Mouse (Mus musculus) MEL (cell line): ENCODE measurements around the gene Med24. TPM values are rescaled to one million over a fixed set of nuclear protein-coding genes. Genes with fewer than 3 reads are reported as not detected.

Source experiments
- DNase-seq: peaks from one replicate; pipeline ENCODE4 v3.0.0; 2011; ENCODE audit warnings: low read depth, low spot score
- H3K27ac ChIP-seq: 2 replicates; pipeline ENCODE4 v1.5.1; 2012; ENCODE audit warnings: low read depth, mild to moderate bottlenecking, control low read depth, low read length, moderate library complexity; ENCODE audit not compliant: control insufficient read depth
- H3K27me3 ChIP-seq, 2 experiments: fragments of 150-350 bp in 1 of 2; sonication (generic) in 1 of 2; 2 replicates each; pipeline ENCODE4 v1.6.1; 2012; ENCODE audit warnings: low read length in 2 of 2, mild to moderate bottlenecking in 2 of 2, improper control_type of control experiment in 1 of 2, moderate library complexity in 1 of 2; ENCODE audit not compliant: insufficient read depth in 2 of 2, control insufficient read depth in 1 of 2
- H3K36me3 ChIP-seq, 2 experiments: 2 replicates each; pipeline ENCODE4 v1.6.1; 2012 to 2014; ENCODE audit warnings: low read length in 2 of 2, improper control_type of control experiment in 1 of 2, inconsistent platforms in 1 of 2, mild to moderate bottlenecking in 1 of 2; ENCODE audit not compliant: insufficient read depth in 2 of 2, control insufficient read depth in 1 of 2
- H3K4me1 ChIP-seq, 2 experiments: fragments of 150-350 bp in 1 of 2; sonication (generic) in 1 of 2; 2 replicates each; pipeline ENCODE4 v1.6.1; 2012; ENCODE audit warnings: low read length in 2 of 2, improper control_type of control experiment in 1 of 2, mild to moderate bottlenecking in 1 of 2; ENCODE audit not compliant: insufficient read depth in 2 of 2, control insufficient read depth in 1 of 2
- H3K4me3 ChIP-seq, 2 experiments: fragments of 150-350 bp in 1 of 2; sonication (generic) in 1 of 2; 2 replicates each; pipeline ENCODE4 v1.5.1; 2012; ENCODE audit warnings: low read depth in 2 of 2, low read length in 2 of 2, mild to moderate bottlenecking in 2 of 2, moderate library complexity in 2 of 2, control low read depth in 1 of 2, improper control_type of control experiment in 1 of 2; ENCODE audit not compliant: control insufficient read depth in 1 of 2, insufficient read depth in 1 of 2
- H3K79me2 ChIP-seq: 2 replicates; pipeline ENCODE4 v1.6.1; 2012; ENCODE audit warnings: mild to moderate bottlenecking, low read length, moderate library complexity; ENCODE audit not compliant: control insufficient read depth, poor library complexity, insufficient read depth
- H3K9ac ChIP-seq: 2 replicates; pipeline ENCODE4 v1.6.1; 2012; ENCODE audit warnings: low read depth, mild to moderate bottlenecking, control low read depth, low read length, moderate library complexity; ENCODE audit not compliant: control insufficient read depth, poor library complexity, severe bottlenecking
- H3K9me3 ChIP-seq: fragments of 150-350 bp; sonication (generic); replicated peaks from 2 replicates; pipeline ENCODE4 v1.6.1; 2012; ENCODE audit warnings: mild to moderate bottlenecking, low read length, improper control_type of control experiment, moderate library complexity; ENCODE audit not compliant: insufficient read depth
- BHLHE40 ChIP-seq: IDR thresholded peaks from 2 replicates; pipeline ENCODE4 v1.6.1; 2012; ENCODE audit warnings: low read depth, mild to moderate bottlenecking, inconsistent platforms, low read length, improper control_type of control experiment, borderline replicate concordance
- CHD2 ChIP-seq: IDR thresholded peaks from 2 replicates; pipeline ENCODE4 v1.6.1; 2011; ENCODE audit warnings: low read length, improper control_type of control experiment
- E2F4 ChIP-seq: IDR thresholded peaks from 2 replicates; pipeline ENCODE4 v1.6.1; 2011; ENCODE audit warnings: low read depth, low read length, improper control_type of control experiment, borderline replicate concordance
- ELF1 ChIP-seq: IDR thresholded peaks from 2 replicates; pipeline ENCODE4 v1.6.1; 2014; ENCODE audit warnings: low read depth, mild to moderate bottlenecking, inconsistent platforms, low read length, improper control_type of control experiment, moderate library complexity
- EP300 ChIP-seq, 2 experiments: IDR thresholded peaks; 2 replicates each; pipeline ENCODE4 v1.6.1; 2011; ENCODE audit warnings: improper control_type of control experiment in 2 of 2, low read length in 2 of 2, low read depth in 1 of 2, mild to moderate bottlenecking in 1 of 2
- ETS1 ChIP-seq: IDR thresholded peaks from 2 replicates; pipeline ENCODE4 v1.6.1; 2012; ENCODE audit warnings: low read depth, mild to moderate bottlenecking, inconsistent platforms, low read length, improper control_type of control experiment, moderate library complexity
- GATA1 ChIP-seq: IDR thresholded peaks from 2 replicates; pipeline ENCODE4 v1.6.1; 2011; ENCODE audit warnings: low read depth, low read length, improper control_type of control experiment
- HCFC1 ChIP-seq: IDR thresholded peaks from 2 replicates; pipeline ENCODE4 v1.6.1; 2012; ENCODE audit warnings: low read depth, mild to moderate bottlenecking, inconsistent platforms, low read length, improper control_type of control experiment, moderate library complexity
- JUND ChIP-seq: IDR thresholded peaks from 2 replicates; pipeline ENCODE4 v1.6.1; 2011; ENCODE audit warnings: low read depth, mild to moderate bottlenecking, improper control_type of control experiment, low read length
- MAZ ChIP-seq: IDR thresholded peaks from 2 replicates; pipeline ENCODE4 v1.6.1; 2012; ENCODE audit warnings: low read depth, mild to moderate bottlenecking, inconsistent platforms, low read length, improper control_type of control experiment
- MEF2A ChIP-seq: IDR thresholded peaks from 2 replicates; pipeline ENCODE4 v1.6.1; 2014; ENCODE audit warnings: low read depth, mild to moderate bottlenecking, inconsistent platforms, low read length, improper control_type of control experiment; ENCODE audit not compliant: poor library complexity, insufficient replicate concordance, severe bottlenecking; ENCODE audit errors: extremely low read depth
- NELFE ChIP-seq: IDR thresholded peaks from 2 replicates; pipeline ENCODE4 v1.6.1; 2011; ENCODE audit warnings: low read depth, low read length, improper control_type of control experiment
- POLR2A ChIP-seq, 2 experiments: IDR thresholded peaks; 2 replicates each; pipeline ENCODE4 v1.6.1; 2011 to 2012; ENCODE audit warnings: low read length in 2 of 2, mild to moderate bottlenecking in 2 of 2, control low read depth in 1 of 2, improper control_type of control experiment in 1 of 2, low read depth in 1 of 2, moderate library complexity in 1 of 2; ENCODE audit not compliant: control insufficient read depth in 1 of 2, insufficient read depth in 1 of 2, poor library complexity in 1 of 2
- POLR2AphosphoS2 ChIP-seq: IDR thresholded peaks from 2 replicates; pipeline ENCODE4 v1.6.1; 2011; ENCODE audit warnings: low read length, improper control_type of control experiment
- RAD21 ChIP-seq: IDR thresholded peaks from 2 replicates; pipeline ENCODE4 v1.6.1; 2011; ENCODE audit warnings: mild to moderate bottlenecking, low read depth, low read length, improper control_type of control experiment
- RCOR1 ChIP-seq: IDR thresholded peaks from 2 replicates; pipeline ENCODE4 v1.6.1; 2012; ENCODE audit warnings: low read depth, mild to moderate bottlenecking, inconsistent platforms, low read length, improper control_type of control experiment
- SIN3A ChIP-seq: IDR thresholded peaks from 2 replicates; pipeline ENCODE4 v1.6.1; 2012; ENCODE audit warnings: low read length, improper control_type of control experiment, inconsistent platforms
- TBP ChIP-seq: IDR thresholded peaks from 2 replicates; pipeline ENCODE4 v1.8.0; 2011; ENCODE audit warnings: low read depth, low read length, improper control_type of control experiment
- TCF12 ChIP-seq: IDR thresholded peaks from 2 replicates; pipeline ENCODE4 v1.6.1; 2014; ENCODE audit warnings: low read depth, mild to moderate bottlenecking, inconsistent platforms, low read length, improper control_type of control experiment, moderate library complexity
- UBTF ChIP-seq: IDR thresholded peaks from 2 replicates; pipeline ENCODE4 v1.6.1; 2012; ENCODE audit warnings: low read depth, mild to moderate bottlenecking, inconsistent platforms, low read length, improper control_type of control experiment, moderate library complexity, borderline replicate concordance; ENCODE audit not compliant: insufficient read depth
- USF1 ChIP-seq: IDR thresholded peaks from 2 replicates; pipeline ENCODE4 v1.6.1; 2014; ENCODE audit warnings: low read depth, mild to moderate bottlenecking, inconsistent platforms, low read length, improper control_type of control experiment, moderate library complexity
- USF2 ChIP-seq, 2 experiments: IDR thresholded peaks; 2 replicates each; pipeline ENCODE4 v1.6.1; 2011 to 2012; ENCODE audit warnings: improper control_type of control experiment in 2 of 2, low read length in 2 of 2, borderline replicate concordance in 1 of 2, inconsistent platforms in 1 of 2, low read depth in 1 of 2, mild to moderate bottlenecking in 1 of 2; ENCODE audit not compliant: insufficient read depth in 1 of 2
- ZMIZ1 ChIP-seq: IDR thresholded peaks from 2 replicates; pipeline ENCODE4 v1.6.1; 2012; ENCODE audit warnings: low read depth, mild to moderate bottlenecking, inconsistent platforms, low read length, improper control_type of control experiment, moderate library complexity
- polyA plus RNA-seq, 2 experiments: library from polyadenylated mRNA; stranded (reverse) in 1 of 2; unstranded in 1 of 2; fragments of >175 nt in 1 of 2; fragments of >200 nt in 1 of 2; gene quantifications; 2 replicates each; pipeline versions ENCODE4 v1.2.1 to v1.2.4; 2012; ENCODE audit warnings: low replicate concordance in 2 of 2, low read depth in 1 of 2; ENCODE audit not compliant: insufficient read length in 2 of 2, insufficient read depth in 1 of 2, missing spikeins in 1 of 2
- total RNA-seq: library from RNA; depleted of rRNA; stranded (reverse); fragments of 300-350 nt; gene quantifications from 2 replicates; pipeline ENCODE4 v1.2.3, GENCODE M21; 2012

Med24 gene
- total and polyA plus RNA-seq, 3 experiments: 37.5 to 89.8 TPM; not detected in 1

DNA sequence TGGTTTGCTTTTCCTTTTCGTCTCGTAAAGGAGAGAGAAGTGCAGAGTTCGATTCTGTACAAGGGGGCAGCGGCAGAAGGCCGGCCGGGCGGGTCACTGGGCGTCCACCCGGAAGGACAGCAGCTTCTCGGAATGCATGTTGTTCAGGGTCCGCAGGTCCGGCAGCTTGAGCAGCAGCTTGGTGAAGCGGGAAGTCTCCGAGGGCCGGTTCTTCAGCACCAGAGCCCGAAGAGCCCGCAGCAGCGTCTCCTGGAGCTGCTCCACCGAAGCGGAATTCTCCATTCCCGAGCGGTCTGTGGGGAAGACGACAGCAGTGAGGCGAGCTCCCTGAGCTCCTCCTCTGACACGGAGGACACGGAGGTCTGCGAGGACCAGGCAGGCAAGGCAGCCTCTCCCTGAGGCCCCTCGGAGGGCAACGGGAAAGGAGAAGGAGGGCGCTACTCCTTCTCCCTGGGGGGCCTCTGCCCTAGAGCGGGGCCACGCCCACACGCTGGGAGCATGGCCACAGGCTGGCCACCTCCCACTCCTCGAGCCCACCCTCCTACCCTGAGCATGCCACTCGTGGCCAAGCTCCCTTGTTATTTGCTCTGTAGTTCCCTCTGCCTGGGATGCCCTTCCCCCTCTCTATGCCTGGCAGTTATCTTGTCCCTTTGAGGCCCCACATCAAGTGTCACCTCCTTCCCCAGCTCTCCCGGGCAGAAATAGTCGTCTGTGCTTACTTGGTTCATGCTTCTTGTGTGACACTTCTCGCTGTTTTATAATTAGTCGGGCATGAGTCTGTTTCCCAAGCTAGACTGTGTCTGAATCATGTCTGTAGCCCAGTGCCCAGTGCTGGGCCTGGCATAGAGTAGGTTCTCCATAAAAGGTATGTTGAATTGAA, 39.1 kb upstream of the Med24 start:
- H3K27ac ChIP-seq: peak overlapping the region; percentile 59
- DNase-seq: peak; percentile 84
- peak overlapping the region; percentile 43 for H3K9ac ChIP-seq

DNA sequence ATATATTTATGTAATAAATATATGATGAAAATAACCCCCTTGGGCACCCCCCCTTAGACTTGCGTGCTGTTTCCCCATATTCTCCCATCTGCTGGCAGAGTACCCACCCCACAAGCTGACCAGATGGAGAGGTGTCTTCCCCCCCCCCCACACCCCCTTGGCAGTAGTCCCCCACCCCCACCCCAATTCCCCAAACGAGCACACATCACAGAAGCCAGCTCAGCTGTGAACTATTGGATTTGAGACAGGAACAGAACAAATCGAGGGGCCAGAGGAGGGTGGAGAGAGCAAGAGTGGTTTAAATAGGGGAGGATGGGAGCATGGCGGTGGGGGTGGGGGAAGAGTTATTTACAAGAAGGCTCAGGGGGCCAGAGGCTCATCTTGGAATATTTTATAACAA, 38.5 kb upstream of the Med24 start:
- Histone ChIP-seq H3K79me2 (no peaks in the 10 kb centered on the region; the same call in 1 of the 2 replicates), H3K27me3 (no peaks in the 10 kb centered on the region), H3K9me3 (no peaks in the 10 kb centered on the region), H3K9ac (peak overlapping the region; percentile 43), H3K27ac (no peak overlapping the region), H3K36me3 (peaks cover 0 to 53% of the 10 kb centered on the region in 2 experiments; a peak in 2 of 4 replicates), H3K4me3 (no peak overlapping the region), H3K4me1 (peaks cover 33 to 59% of the 10 kb centered on the region in 2 experiments)
- no peak for TF ChIP-seq USF2 (IDR thresholded peaks at IDR 0.05; ENCODE audit: borderline replicate concordance in 1 of 2, insufficient read depth in 1 of 2, low read depth in 1 of 2, low read length in 2 of 2)
- 0 out of 2 replicates have a peak, but pooled peaks have one; percentile 40 for TF ChIP-seq ZMIZ1
- no peak for DNase-seq

More for the DNA sequence above, 39.1 kb upstream of the Med24 start:
- Histone ChIP-seq H3K4me3 (no peak overlapping the region), H3K36me3 (peaks cover 0 to 56% of the 10 kb centered on the region in 2 experiments; a peak in 2 of 4 replicates), H3K79me2 (no peaks in the 10 kb centered on the region; the same call in 1 of the 2 replicates), H3K27me3 (no peaks in the 10 kb centered on the region), H3K4me1 (peaks cover 37 to 60% of the 10 kb centered on the region in 2 experiments), H3K9me3 (no peaks in the 10 kb centered on the region)
- TF ChIP-seq RCOR1: 0 out of 2 replicates have a peak, but pooled peaks have one; percentile 46
- TF ChIP-seq NELFE: no peak
- no peak for TF ChIP-seq POLR2A (IDR thresholded peaks at IDR 0.05; ENCODE audit: control insufficient read depth in 1 of 2, insufficient read depth in 1 of 2, low read depth in 1 of 2, low read length in 2 of 2, poor library complexity in 1 of 2)
- no peak for TF ChIP-seq JUND
- TF ChIP-seq RAD21: no peak
- 0 out of 2 replicates have a peak, but pooled peaks have one; percentile 8 for TF ChIP-seq ZMIZ1
- TF ChIP-seq TBP: peak; percentile 35; the same call in 1 of the 2 replicates
- TF ChIP-seq USF1: no peak
- 0 out of 2 replicates have a peak, but pooled peaks have one; percentile 34 for TF ChIP-seq MAZ
- TF ChIP-seq ETS1: peak; percentile 69
- TF ChIP-seq MEF2A: no peak
- TF ChIP-seq POLR2AphosphoS2: no peak
- TF ChIP-seq SIN3A: peak; percentile 69; the same call in 1 of the 2 replicates
- TF ChIP-seq EP300 (IDR thresholded peaks at IDR 0.05; ENCODE audit: low read depth in 1 of 2, low read length in 2 of 2): peak in 1 of 2 experiments; percentile 79; a peak in 2 of 4 replicates
- no peak for TF ChIP-seq UBTF
- 0 out of 2 replicates have a peak, but pooled peaks have one; percentile 50 for TF ChIP-seq HCFC1
- TF ChIP-seq E2F4: no peak
- peak; percentile 38; the same call in 1 of the 2 replicates for TF ChIP-seq BHLHE40
- TF ChIP-seq GATA1: peak; percentile 71
- no peak for TF ChIP-seq ELF1
- peak; percentile 82 for TF ChIP-seq CHD2
- TF ChIP-seq TCF12: peak; percentile 36; the same call in 1 of the 2 replicates
- TF ChIP-seq USF2 (IDR thresholded peaks at IDR 0.05; ENCODE audit: borderline replicate concordance in 1 of 2, insufficient read depth in 1 of 2, low read depth in 1 of 2, low read length in 2 of 2): no peak
